Mouse (Mus musculus): Measurements from ENCODE around the gene Fgd5. TPM values are rescaled to one million over a fixed set of nuclear protein-coding genes. Genes with fewer than 3 reads are reported as not detected.

The Fgd5 gene
- polyA plus RNA-seq, 1 experiment from 2014 or later, result 6.0 TPM

DNA sequence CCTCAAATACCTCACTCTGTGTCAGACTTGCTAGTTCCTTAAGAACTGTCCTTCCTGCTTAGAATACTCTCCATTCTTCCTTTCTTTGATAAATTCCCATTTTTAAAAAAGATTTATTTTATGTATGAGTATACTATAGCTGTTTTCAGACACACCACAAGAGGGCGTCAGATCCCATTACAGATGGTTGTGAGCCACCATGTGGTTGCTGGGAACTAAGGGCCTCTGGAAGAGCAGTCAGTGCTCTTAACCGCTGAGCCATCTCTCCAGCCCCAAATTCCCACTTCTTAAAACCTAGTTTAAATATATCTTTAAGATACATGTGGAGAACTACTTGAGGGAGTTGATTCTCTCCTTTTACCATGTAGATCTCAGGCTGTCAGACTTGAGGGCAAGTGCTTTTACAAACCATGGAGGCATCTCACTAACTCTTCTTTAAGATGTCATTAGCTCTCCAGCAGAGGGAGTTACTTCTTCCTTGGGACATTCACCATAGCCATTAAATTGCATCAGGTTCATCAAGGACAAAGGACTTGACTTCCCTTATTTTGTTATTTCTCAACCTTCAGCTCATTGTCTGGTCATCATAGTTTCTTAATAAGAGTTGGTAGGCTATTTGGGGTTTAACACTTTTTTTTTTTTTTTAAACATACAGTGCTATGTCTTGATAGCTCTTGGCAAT lies 122.1 kb downstream of the Fgd5 start:
- no peak overlapping the region for H3K4me2 ChIP-seq (ENCODE audit: low read depth, low read length)
- H3K4me1 ChIP-seq (ENCODE audit: control insufficient read depth, insufficient read depth, low read length), result peaks cover 5% of the 10 kb centered on the region
- no peaks in the 10 kb centered on the region for H3K27me3 ChIP-seq (replicated peaks; ENCODE audit: control insufficient read depth, insufficient read depth, low read length)
- H3K27ac ChIP-seq (ENCODE audit: low read length), result no peak overlapping the region
- no peak overlapping the region for H3K9ac ChIP-seq (ENCODE audit: low read depth, low read length)
- no peaks in the 10 kb centered on the region for H3K36me3 ChIP-seq (ENCODE audit: control insufficient read depth, insufficient read depth, low read length)
- ATAC-seq, result no peak
- 75% methylated on average over 2 of the region's 2 CpGs for WGBS
- H3K4me3 ChIP-seq (ENCODE audit: low read length), result no peak overlapping the region
- H3K9me3 ChIP-seq (ENCODE audit: control insufficient read depth, low read length), result no peaks in the 10 kb centered on the region

DNA sequence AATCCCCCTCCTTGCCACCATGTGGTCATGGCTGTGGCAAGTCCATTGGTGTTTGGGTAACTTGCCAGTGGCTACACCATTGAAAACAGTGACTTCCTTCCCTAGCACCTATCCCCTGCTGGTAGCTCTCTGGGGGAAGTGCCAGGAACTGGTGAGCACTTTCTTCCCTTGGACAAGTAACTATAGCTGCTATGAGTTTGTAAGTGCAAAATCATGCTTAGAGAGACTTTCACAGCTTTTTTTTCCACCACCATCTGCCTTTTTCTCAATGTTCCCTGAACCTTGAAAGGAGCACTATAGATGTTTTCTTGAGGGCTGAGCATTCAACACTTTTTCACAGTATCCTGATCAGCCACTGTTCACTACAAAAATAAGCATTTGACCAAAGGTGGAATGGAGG lies 145.9 kb downstream of the Fgd5 start:
- no peak overlapping the region for H3K9ac ChIP-seq (ENCODE audit: low read depth, low read length)
- no peak overlapping the region for H3K4me3 ChIP-seq (ENCODE audit: low read length)
- H3K27me3 ChIP-seq (replicated peaks; ENCODE audit: control insufficient read depth, insufficient read depth, low read length), result no peaks in the 10 kb centered on the region
- H3K27ac ChIP-seq (ENCODE audit: low read length), result no peak overlapping the region
- no peaks in the 10 kb centered on the region for H3K4me1 ChIP-seq (ENCODE audit: control insufficient read depth, insufficient read depth, low read length)
- H3K36me3 ChIP-seq (ENCODE audit: control insufficient read depth, insufficient read depth, low read length), result no peaks in the 10 kb centered on the region
- H3K9me3 ChIP-seq (ENCODE audit: control insufficient read depth, low read length), result no peaks in the 10 kb centered on the region
- ATAC-seq, result no peak
- H3K4me2 ChIP-seq (ENCODE audit: low read depth, low read length), result no peak overlapping the region

Other genes with a start within 250 kb of the Fgd5 start
- 0.45 and 0.53 TPM in 2 replicates for gene Grip2, start 151.6 kb upstream of the Fgd5 start, polyA plus RNA-seq (2015; fragmentation: Nextera tagmentation; extraction: Ambion mirVana)
- 21.5 and 22.2 TPM in 2 replicates for gene Ccdc174, start 100.8 kb upstream of the Fgd5 start, polyA plus RNA-seq (2015; fragmentation: Nextera tagmentation; extraction: Ambion mirVana)
- 0.17 and 0.20 TPM in 2 replicates for gene 4930590J08Rik, start 76.1 kb upstream of the Fgd5 start, polyA plus RNA-seq (2015; fragmentation: Nextera tagmentation; extraction: Ambion mirVana)
- gene Nr2c2, start 112.5 kb downstream of the Fgd5 start, polyA plus RNA-seq (2015; fragmentation: Nextera tagmentation; extraction: Ambion mirVana), result 9.2 and 9.4 TPM in 2 replicates
- 110 and 115 TPM in 2 replicates for gene Mrps25, start 205.2 kb downstream of the Fgd5 start, polyA plus RNA-seq (2015; fragmentation: Nextera tagmentation; extraction: Ambion mirVana)
- 16.0 and 16.6 TPM in 2 replicates for gene Rbsn, start 236.0 kb downstream of the Fgd5 start, polyA plus RNA-seq (2015; fragmentation: Nextera tagmentation; extraction: Ambion mirVana)